Mouse (Mus musculus): ENCODE data around the gene Klk10.

- TF ChIP-seq CTCF (IDR thresholded peaks at IDR 0.05; ENCODE audit: insufficient read depth, low read length): no peak
- no peak for TF ChIP-seq POLR2A (IDR thresholded peaks at IDR 0.05; ENCODE audit: borderline replicate concordance, extremely low read depth, low read depth, low read length)
Measured at GRCm38 (mm10) chr7:43778176-43778970, 2.5 kb upstream of the Klk10 start.
